ENCODE assay signal across 8 mouse cellular contexts in genomic region chr9:37527396-37528224, GRCm38 (mm10). TPM values are rescaled to one million over a fixed set of nuclear protein-coding genes. Genes with fewer than 3 reads are reported as not detected.
DNase-seq lines count a peak whose midpoint lies in the region; ATAC-seq and TF ChIP-seq lines count a peak whose summit lies in the region.

Gene Esam (plus strand): TSS chr9:37528078.

- peaks cover 31% of the 10 kb centered on the region for H3K27me3 ChIP-seq in forebrain, postnatal 0 days (ENCODE audit: insufficient read depth, low read length)
- H3K27me3 ChIP-seq in hindbrain, embryonic 10.5 days (ENCODE audit: insufficient read depth, poor library complexity, severe bottlenecking) = peaks cover 73% of the 10 kb centered on the region
- H3K27me3 ChIP-seq in testis, adult 2 months (ENCODE audit: control insufficient read depth, insufficient read depth, low read length) = no peaks in the 10 kb centered on the region; the same call in none of the 2 replicates

- H3K4me3 ChIP-seq in forebrain, postnatal 0 days (ENCODE audit: low read depth, low read length) = peak within 1 kb of the TSS; percentile 18; the same call in 1 of the 2 replicates
- peak within 1 kb of the TSS; percentile 42 for H3K4me3 ChIP-seq in hindbrain, embryonic 10.5 days
- H3K4me3 ChIP-seq in testis, adult 2 months (ENCODE audit: control insufficient read depth, low read depth, low read length) = peak within 1 kb of the TSS; percentile 16

- peak within 1 kb of the TSS; percentile 58; the same call in 1 of the 2 replicates for H3K4me2 ChIP-seq in forebrain, postnatal 0 days (ENCODE audit: low read depth)

- no peak within 1 kb of the TSS; the same call in 1 of the 2 replicates for H3K27ac ChIP-seq in forebrain, postnatal 0 days (ENCODE audit: low read depth, low read length)
- H3K27ac ChIP-seq in hindbrain, embryonic 10.5 days = 0 out of 2 replicates have a peak within 1 kb of the TSS, but pooled peaks have one; percentile 3
- H3K27ac ChIP-seq in testis, adult 2 months (ENCODE audit: control insufficient read depth, insufficient read depth, low read depth, low read length) = no peak within 1 kb of the TSS

- no peak for ATAC-seq in forebrain, postnatal 0 days

- no peaks in the 10 kb centered on the region for H3K4me1 ChIP-seq in forebrain, postnatal 0 days (ENCODE audit: insufficient read depth)
- peaks cover 35% of the 10 kb centered on the region for H3K4me1 ChIP-seq in hindbrain, embryonic 10.5 days (replicated peaks)
- peaks cover 17% of the 10 kb centered on the region for H3K4me1 ChIP-seq in testis, adult 2 months (ENCODE audit: control insufficient read depth, insufficient read depth, low read length)

- 14% methylated on average over 41 of the region's 41 CpGs for WGBS in forebrain, postnatal 0 days
- WGBS in hindbrain, embryonic 10.5 days = 2% methylated on average over 41 of the region's 41 CpGs

- DNase-seq in ES-CJ7 (ENCODE audit: low read depth, low spot score) (peak; percentile 24), MN1 (ENCODE audit: low spot score) (no peak)
- DNase-seq in adrenal gland, postnatal 14 days = peak; percentile 89
- no peak for DNase-seq in forebrain, postnatal 0 days
- peak; percentile 50 for DNase-seq in hindbrain, embryonic 10.5 days (ENCODE audit: low spot score)
- no peak for DNase-seq in layer of hippocampus, postnatal 36 days
- DNase-seq in lung, postnatal 25 days (ENCODE audit: low spot score) = peak; percentile 92

- H3K36me3 ChIP-seq in forebrain, postnatal 0 days (ENCODE audit: insufficient read depth) = peaks cover 23% of the 10 kb centered on the region; the same call in 1 of the 2 replicates
- H3K36me3 ChIP-seq in hindbrain, embryonic 10.5 days = peaks cover 40% of the 10 kb centered on the region
- H3K36me3 ChIP-seq in testis, adult 2 months (ENCODE audit: control insufficient read depth, insufficient read depth, low read length) = no peaks in the 10 kb centered on the region

- no peak for TF ChIP-seq POLR2A in testis, adult 2 months (IDR thresholded peaks at IDR 0.05; ENCODE audit: control insufficient read depth, low read depth, low read length)

- TF ChIP-seq CTCF in forebrain, postnatal 0 days (IDR thresholded peaks at IDR 0.05; ENCODE audit: low read depth) = no peak
- TF ChIP-seq CTCF in testis, adult 2 months (IDR thresholded peaks at IDR 0.05; ENCODE audit: control insufficient read depth, insufficient read depth, insufficient replicate concordance, low read depth, low read length) = no peak

- no peaks in the 10 kb centered on the region for H3K9me3 ChIP-seq in forebrain, postnatal 0 days (ENCODE audit: low read length)
- H3K9me3 ChIP-seq in hindbrain, embryonic 10.5 days = no peaks in the 10 kb centered on the region

- no peak within 1 kb of the TSS for H3K9ac ChIP-seq in forebrain, postnatal 0 days

RNA-seq across cellular contexts. Expression of gene Esam, which starts in this region (rescaled TPM):
- 64.0 and 81.0 TPM in 2 replicates for total RNA-seq in adrenal gland, postnatal 14 days (2021)
- total RNA-seq in forebrain, postnatal 0 days (2014; rRNA removed) = 29.0 and 144 TPM in 2 replicates
- 36.3 and 37.3 TPM in 2 replicates for polyA plus RNA-seq in forebrain, postnatal 0 days (2015; fragmentation: Nextera tagmentation; extraction: Ambion mirVana)
- 31.9 and 34.1 TPM in 2 replicates for polyA plus RNA-seq in hindbrain, embryonic 10.5 days (2016; fragmentation: Nextera tagmentation; extraction: Ambion mirVana)
- total RNA-seq in layer of hippocampus, postnatal 36 days (2021) = 10 to 100 TPM; 17.7 to 22.6 TPM
- 3.0 and 3.1 TPM in 2 replicates for polyA plus RNA-seq in testis, adult 2 months (2012; rRNA removed)

Comparison
In these comparisons a context has a peak if more than half of its experiments do, and no peak if none do; other contexts are left out.
1. DNase-seq: peak in ES-CJ7 (single experiment), adrenal gland, postnatal 14 days (single experiment), hindbrain, embryonic 10.5 days (single experiment) and lung, postnatal 25 days (single experiment); none in forebrain, postnatal 0 days (single experiment), layer of hippocampus, postnatal 36 days (0 of 2) and MN1 (single experiment).
2. Peak in every context shown above with its lines, with median percentiles within 50 percentile points of each other: H3K4me3 ChIP-seq.